Mouse (Mus musculus) myocyte (in vitro differentiated cells): ENCODE measurements around the gene 1700029P11Rik.

ENCODE experiments used
- CEBPB ChIP-seq: IDR thresholded peaks from 2 replicates; pipeline ENCODE4 v1.6.1; 2011; ENCODE audit warnings: mild to moderate bottlenecking, moderate library complexity; ENCODE audit not compliant: poor library complexity, insufficient read depth, severe bottlenecking
- E2F4 ChIP-seq: IDR thresholded peaks from one replicate; pipeline ENCODE4 v1.6.1; 2011; ENCODE audit warnings: mild to moderate bottlenecking, control low read depth, moderate library complexity; ENCODE audit not compliant: insufficient read depth
- MAX ChIP-seq: IDR thresholded peaks from one replicate; pipeline ENCODE4 v1.6.1; 2011; ENCODE audit warnings: low read depth, mild to moderate bottlenecking, control low read depth
- MYOG ChIP-seq, 3 experiments: IDR thresholded peaks; one replicate each; pipeline ENCODE4 v1.6.1; 2011; ENCODE audit warnings: control low read depth in 2 of 3, low read depth in 2 of 3, mild to moderate bottlenecking in 2 of 3; ENCODE audit not compliant: insufficient read length in 2 of 3, control insufficient read depth in 1 of 3, insufficient read depth in 1 of 3
- POLR2A ChIP-seq: IDR thresholded peaks from one replicate; pipeline ENCODE4 v1.6.1; 2011; ENCODE audit warnings: low read depth, mild to moderate bottlenecking, control low read depth, moderate library complexity; ENCODE audit not compliant: insufficient read length

DNA sequence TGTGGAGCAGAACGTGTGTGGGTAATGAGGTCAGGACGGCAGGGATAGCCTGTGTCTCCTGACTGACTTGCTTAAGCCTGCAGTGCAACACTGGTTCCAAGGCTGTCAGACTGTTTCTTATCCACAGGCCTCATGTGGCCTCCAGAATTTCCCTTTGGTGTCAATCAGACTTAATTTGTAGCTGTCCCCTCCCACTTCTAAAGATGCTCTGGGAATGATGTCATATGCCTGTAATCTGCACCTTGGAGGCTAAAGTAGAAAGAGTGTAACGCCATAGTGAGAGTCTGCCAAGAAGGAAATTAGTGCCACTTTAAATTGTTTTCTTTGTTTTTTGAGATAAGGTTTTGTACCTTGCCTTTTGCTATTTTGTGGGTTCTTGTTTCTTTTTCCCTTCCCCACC lies 38.9 kb downstream of the 1700029P11Rik start:
- TF ChIP-seq MAX (no peak), MYOG (IDR thresholded peaks at IDR 0.05; ENCODE audit: control insufficient read depth in 1 of 3, insufficient read depth in 1 of 3, insufficient read length in 2 of 3, low read depth in 2 of 3) (no peak), POLR2A (no peak), CEBPB (0 out of 2 replicates have a peak, but pooled peaks have one; percentile 50), E2F4 (no peak)
